ENCODE assay signal across 11 mouse cellular contexts in the genomic region with DNA sequence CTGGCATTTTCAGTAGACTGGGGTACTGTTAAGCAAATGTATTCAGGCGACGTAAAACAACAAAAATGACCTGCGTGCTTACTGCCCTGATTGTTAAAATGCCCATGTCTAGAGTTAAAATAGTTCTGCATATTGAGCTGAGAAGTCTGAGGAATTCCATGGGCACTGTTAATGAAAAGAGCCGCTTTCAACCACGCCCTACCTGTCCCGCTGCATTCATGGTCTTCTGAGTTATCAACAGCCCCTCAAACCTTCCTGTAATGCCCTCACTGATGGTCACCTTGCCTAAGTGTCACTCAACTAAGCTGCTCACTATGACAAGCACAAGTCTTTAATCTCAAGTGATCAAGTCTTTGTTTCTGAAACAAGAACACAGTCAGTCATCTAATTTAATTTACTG. TPM values are rescaled to one million over a fixed set of nuclear protein-coding genes. Genes with fewer than 3 reads are reported as not detected.
DNase-seq lines count a peak whose midpoint lies in the region; ATAC-seq and TF ChIP-seq lines count a peak whose summit lies in the region.
"Had no signal": no experiment of that assay in that cellular context is flagged by ENCODE, and none has a peak within 500 bp of the region (broad histone marks: within the 10 kb centered on the region; RNA-seq: fewer than 3 reads in every experiment).

No protein-coding gene starts in this region.

- TF ChIP-seq CTCF in hindbrain, postnatal 0 days (IDR thresholded peaks at IDR 0.05; ENCODE audit: low read depth), result no peak

- H3K27ac ChIP-seq in embryonic facial prominence, embryonic 13.5 days, result no peak overlapping the region
- H3K27ac ChIP-seq in embryonic facial prominence, embryonic 10.5 days (replicated peaks), result no peak overlapping the region
- no peak overlapping the region; the same call in 1 of the 2 replicates for H3K27ac ChIP-seq in hindbrain, embryonic 13.5 days
- no peak overlapping the region for H3K27ac ChIP-seq in hindbrain, embryonic 11.5 days (ENCODE audit: low read depth, low read length)
- peak overlapping the region; percentile 59; the same call in 1 of the 2 replicates for H3K27ac ChIP-seq in brown adipose tissue, adult 24 weeks (replicated peaks; ENCODE audit: low read depth, low read length)
- H3K27ac ChIP-seq in hindbrain, postnatal 0 days, result no peak overlapping the region
- H3K27ac ChIP-seq: liver, embryonic 12.5 days had no signal

- 70% methylated on average over 6 of the region's 6 CpGs for WGBS in embryonic facial prominence, embryonic 13.5 days
- WGBS in embryonic facial prominence, embryonic 10.5 days, result 80% methylated on average over 6 of the region's 6 CpGs
- WGBS in hindbrain, embryonic 13.5 days, result 78% methylated on average over 6 of the region's 6 CpGs
- WGBS in hindbrain, embryonic 11.5 days, result 90% methylated on average over 6 of the region's 6 CpGs
- WGBS in hindbrain, postnatal 0 days, result 67% methylated on average over 6 of the region's 6 CpGs

- DNase-seq in embryonic facial prominence, embryonic 10.5 days (ENCODE audit: low spot score), result no peak
- no peak for DNase-seq in hindbrain, embryonic 11.5 days (ENCODE audit: low spot score)
- DNase-seq in hindbrain, postnatal 0 days (ENCODE audit: low spot score), result no peak
- DNase-seq in frontal cortex, postnatal 10 days (ENCODE audit: low spot score in 2 of 2), result no peak
- no peak for DNase-seq in adrenal gland, adult (ENCODE audit: inconsistent age in 2 of 2, low spot score in 1 of 2)

- H3K9me3 ChIP-seq in embryonic facial prominence, embryonic 13.5 days, result no peaks in the 10 kb centered on the region
- no peaks in the 10 kb centered on the region for H3K9me3 ChIP-seq in embryonic facial prominence, embryonic 10.5 days
- H3K9me3 ChIP-seq in hindbrain, embryonic 13.5 days, result no peaks in the 10 kb centered on the region
- no peaks in the 10 kb centered on the region for H3K9me3 ChIP-seq in hindbrain, embryonic 11.5 days (ENCODE audit: control insufficient read depth, low read length)
- H3K9me3 ChIP-seq in hindbrain, postnatal 0 days (ENCODE audit: low read length), result no peaks in the 10 kb centered on the region
- H3K9me3 ChIP-seq: liver, embryonic 12.5 days; megakaryocyte, embryonic 14.5 days had no signal

- H3K27me3 ChIP-seq in embryonic facial prominence, embryonic 13.5 days, result no peaks in the 10 kb centered on the region
- H3K27me3 ChIP-seq in embryonic facial prominence, embryonic 10.5 days (replicated peaks; ENCODE audit: low read depth, poor library complexity, severe bottlenecking), result no peaks in the 10 kb centered on the region
- no peaks in the 10 kb centered on the region for H3K27me3 ChIP-seq in hindbrain, embryonic 13.5 days
- no peaks in the 10 kb centered on the region for H3K27me3 ChIP-seq in hindbrain, embryonic 11.5 days (ENCODE audit: control insufficient read depth, insufficient read depth, low read length)
- H3K27me3 ChIP-seq in hindbrain, postnatal 0 days (ENCODE audit: insufficient read depth, low read length), result no peaks in the 10 kb centered on the region
- H3K27me3 ChIP-seq: liver, embryonic 12.5 days; megakaryocyte, embryonic 14.5 days had no signal

- no peak for ATAC-seq in embryonic facial prominence, embryonic 13.5 days (ENCODE audit: insufficient number of reproducible peaks, insufficient read depth, low FRiP score, low TSS enrichment, low read depth)
- ATAC-seq in hindbrain, embryonic 13.5 days (ENCODE audit: low FRiP score), result no peak
- ATAC-seq in hindbrain, embryonic 11.5 days (ENCODE audit: low FRiP score), result no peak
- ATAC-seq in hindbrain, postnatal 0 days, result no peak
- ATAC-seq: liver, embryonic 12.5 days had no signal

- no peak overlapping the region for H3K4me3 ChIP-seq in embryonic facial prominence, embryonic 13.5 days
- H3K4me3 ChIP-seq in embryonic facial prominence, embryonic 10.5 days, result no peak overlapping the region
- H3K4me3 ChIP-seq in hindbrain, embryonic 13.5 days, result no peak overlapping the region
- no peak overlapping the region for H3K4me3 ChIP-seq in hindbrain, embryonic 11.5 days (ENCODE audit: low read depth, low read length)
- peak overlapping the region; percentile 23; the same call in 1 of the 2 replicates for H3K4me3 ChIP-seq in brown adipose tissue, adult 24 weeks (ENCODE audit: insufficient read depth, low read depth, low read length)
- no peak overlapping the region; the same call in 1 of the 2 replicates for H3K4me3 ChIP-seq in hindbrain, postnatal 0 days (ENCODE audit: low read length)
- H3K4me3 ChIP-seq: erythroblast, embryonic 14.5 days; liver, embryonic 12.5 days; megakaryocyte, embryonic 14.5 days had no signal

- H3K9ac ChIP-seq in embryonic facial prominence, embryonic 13.5 days, result no peak overlapping the region
- no peak overlapping the region for H3K9ac ChIP-seq in hindbrain, embryonic 13.5 days
- H3K9ac ChIP-seq in hindbrain, embryonic 11.5 days (ENCODE audit: low read depth, low read length), result no peak overlapping the region
- no peak overlapping the region for H3K9ac ChIP-seq in hindbrain, postnatal 0 days (replicated peaks; ENCODE audit: low read length)
- H3K9ac ChIP-seq: liver, embryonic 12.5 days had no signal

- peak overlapping the region; percentile 48 for H3K4me2 ChIP-seq in embryonic facial prominence, embryonic 13.5 days
- H3K4me2 ChIP-seq in hindbrain, embryonic 13.5 days, result peak overlapping the region; percentile 61
- H3K4me2 ChIP-seq in hindbrain, embryonic 11.5 days (replicated peaks; ENCODE audit: low read depth, low read length), result no peak overlapping the region
- H3K4me2 ChIP-seq in hindbrain, postnatal 0 days (ENCODE audit: low read depth, low read length), result peak overlapping the region; percentile 61
- H3K4me2 ChIP-seq: liver, embryonic 12.5 days had no signal

- H3K4me1 ChIP-seq in embryonic facial prominence, embryonic 13.5 days, result peaks cover 49% of the 10 kb centered on the region
- peaks cover 45% of the 10 kb centered on the region for H3K4me1 ChIP-seq in embryonic facial prominence, embryonic 10.5 days
- peaks cover 29% of the 10 kb centered on the region for H3K4me1 ChIP-seq in hindbrain, embryonic 13.5 days (replicated peaks)
- no peaks in the 10 kb centered on the region for H3K4me1 ChIP-seq in hindbrain, embryonic 11.5 days (replicated peaks; ENCODE audit: control insufficient read depth, insufficient read depth, low read length)
- H3K4me1 ChIP-seq in brown adipose tissue, adult 24 weeks (ENCODE audit: control insufficient read depth, insufficient read depth, insufficient read length, low read length), result peaks cover 19% of the 10 kb centered on the region
- 0 out of 2 replicates have a peak, but pooled peaks cover 4% of the 10 kb centered on the region for H3K4me1 ChIP-seq in hindbrain, postnatal 0 days (ENCODE audit: insufficient read depth, low read length)

- no peaks in the 10 kb centered on the region for H3K36me3 ChIP-seq in embryonic facial prominence, embryonic 13.5 days
- peaks cover 6% of the 10 kb centered on the region for H3K36me3 ChIP-seq in embryonic facial prominence, embryonic 10.5 days (replicated peaks)
- no peaks in the 10 kb centered on the region for H3K36me3 ChIP-seq in hindbrain, embryonic 13.5 days
- H3K36me3 ChIP-seq in hindbrain, embryonic 11.5 days (ENCODE audit: control insufficient read depth, insufficient read depth, low read length), result no peaks in the 10 kb centered on the region
- no peaks in the 10 kb centered on the region for H3K36me3 ChIP-seq in hindbrain, postnatal 0 days (ENCODE audit: insufficient read depth, low read length)
- H3K36me3 ChIP-seq: liver, embryonic 12.5 days had no signal

RNA-seq across cellular contexts. Expression of a gene that starts 12.5 kb away (rescaled TPM):
- 123 and 128 TPM in 2 replicates for polyA plus RNA-seq in embryonic facial prominence, embryonic 13.5 days (2015; fragmentation: Nextera tagmentation; extraction: Ambion mirVana)
- polyA plus RNA-seq in embryonic facial prominence, embryonic 10.5 days (2016; fragmentation: Nextera tagmentation; extraction: Ambion mirVana), result 74.0 and 77.6 TPM in 2 replicates
- polyA plus RNA-seq in hindbrain, embryonic 13.5 days (2015; fragmentation: Nextera tagmentation; extraction: Ambion mirVana), result 109 and 116 TPM in 2 replicates
- polyA plus RNA-seq in hindbrain, embryonic 11.5 days (2014; fragmentation: Nextera tagmentation; extraction: Ambion mirVana), result 77.5 and 80.7 TPM in 2 replicates
- 5.0 and 5.3 TPM in 2 replicates for polyA plus RNA-seq in brown adipose tissue, adult 24 weeks (2012; ENCODE audit: insufficient read depth, insufficient read length, missing spikeins)
- 106 and 118 TPM in 2 replicates for total RNA-seq in hindbrain, postnatal 0 days (2014; rRNA removed)
- polyA plus RNA-seq in hindbrain, postnatal 0 days (2015; fragmentation: Nextera tagmentation; extraction: Ambion mirVana), result 81.2 and 82.5 TPM in 2 replicates

Comparison
In these comparisons a context has a peak if more than half of its experiments do, and no peak if none do; other contexts are left out.
1. RNA of a gene that starts 12.5 kb away (polyA plus RNA-seq): 123 to 128 TPM in embryonic facial prominence, embryonic 13.5 days, 109 to 116 TPM in hindbrain, embryonic 13.5 days, 81.2 to 82.5 TPM in hindbrain, postnatal 0 days, 74.0 to 77.6 TPM in embryonic facial prominence, embryonic 10.5 days and 77.5 to 80.7 TPM in hindbrain, embryonic 11.5 days; 5.0 to 5.3 TPM in brown adipose tissue, adult 24 weeks; every median in the first group is over 10 times any median in the second.